Mouse (Mus musculus) CD4-positive, CD25-positive, alpha-beta regulatory T cell, adult 4 months (primary cell): ENCODE measurements around the gene Cdkn1b. TPM values are rescaled to one million over a fixed set of nuclear protein-coding genes. Genes with fewer than 3 reads are reported as not detected.

ENCODE experiments used
- polyA plus RNA-seq, 2 experiments: library from polyadenylated mRNA; unstranded; fragments of 100-300 nt; shearing (Covaris generic); gene quantifications; one replicate each; pipeline ENCODE4 v1.2.1; 2017

Cdkn1b gene
- polyA plus RNA-seq, 2 experiments from 2014 or later, result 69.7 to 113 TPM

Other genes starting within 250 kb of the Cdkn1b start
- gene Dusp16, start 127.8 kb upstream of the Cdkn1b start, polyA plus RNA-seq, result 1 to 10 TPM; 2.8 to 3.9 TPM
- 10 to 100 TPM; 28.9 to 33.5 TPM for gene Crebl2, start 90.2 kb upstream of the Cdkn1b start, polyA plus RNA-seq
- gene Gpr19, start 21.8 kb upstream of the Cdkn1b start, polyA plus RNA-seq, result 10 to 100 TPM in 1 of 2 experiments, 1 to 10 TPM in 1; 7.7 to 12.1 TPM
- under 1 TPM; 0.16 to 0.32 TPM for gene Apold1, start 61.3 kb downstream of the Cdkn1b start, polyA plus RNA-seq
- gene Ddx47, start 91.2 kb downstream of the Cdkn1b start, polyA plus RNA-seq, result 100 to 1,000 TPM; 167 to 189 TPM
- gene Gprc5a, start 145.2 kb downstream of the Cdkn1b start, polyA plus RNA-seq, result under 1 TPM; 0.55 to 0.67 TPM
- not detected for gene Gprc5d, start 197.9 kb downstream of the Cdkn1b start, polyA plus RNA-seq